In the genomic region with DNA sequence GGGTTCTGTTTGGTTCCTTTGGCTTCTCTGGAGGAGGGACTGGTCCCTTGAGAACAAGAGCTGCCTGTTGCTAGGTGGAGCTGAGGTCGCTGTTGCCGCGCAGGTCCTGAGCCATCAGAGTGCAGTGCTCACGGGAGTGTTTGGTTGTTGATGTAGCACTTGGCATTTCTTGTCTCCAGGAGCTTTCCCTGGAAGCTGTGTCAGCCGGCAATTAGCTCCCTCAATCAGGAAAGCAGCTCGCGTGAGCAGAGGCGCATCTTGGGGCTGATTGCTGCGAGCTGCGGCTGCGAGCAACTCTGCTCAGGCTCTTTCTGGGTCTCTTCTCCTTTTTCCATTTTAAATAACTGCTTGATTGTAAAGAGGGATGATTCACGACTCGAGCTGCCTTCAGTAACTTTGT, we compare ENCODE assay signal across 12 mouse cellular contexts.
A peak's percentile ranks its signal among the peaks of the same experiment; 100 is the strongest.
DNase-seq lines count a peak whose midpoint lies in the region; ATAC-seq lines count a peak whose summit lies in the region.
"Had no signal": no experiment of that assay in that cellular context is flagged by ENCODE, and none has a peak within 500 bp of the region (broad histone marks: within the 10 kb centered on the region; RNA-seq: fewer than 3 reads in every experiment).

No protein-coding gene starts in this region.

- ATAC-seq in frontal cortex, adult (ENCODE audit: low TSS enrichment) = peak; percentile 55
- 0 out of 2 replicates have a peak, but pooled peaks have one; percentile 32 for ATAC-seq in forebrain, embryonic 15.5 days (replicated peaks)
- no peak for ATAC-seq in midbrain, embryonic 16.5 days
- no peak for ATAC-seq in CD4-positive, CD25-positive, alpha-beta regulatory T cell, adult 4 months
- ATAC-seq: Patski had no signal

- H3K4me3 ChIP-seq in forebrain, embryonic 15.5 days = no peak overlapping the region
- H3K4me3 ChIP-seq in midbrain, embryonic 16.5 days (ENCODE audit: low read depth, low read length) = no peak overlapping the region
- H3K4me3 ChIP-seq: gastrocnemius, adult 2 months; heart, embryonic 15.5 days had no signal

- no peaks in the 10 kb centered on the region for H3K36me3 ChIP-seq in forebrain, embryonic 15.5 days
- H3K36me3 ChIP-seq in midbrain, embryonic 16.5 days (ENCODE audit: control insufficient read depth, insufficient read depth, low read length) = no peaks in the 10 kb centered on the region
- H3K36me3 ChIP-seq: heart, embryonic 15.5 days had no signal

- peak overlapping the region; percentile 74 for H3K27ac ChIP-seq in forebrain, embryonic 15.5 days (replicated peaks)
- H3K27ac ChIP-seq in midbrain, embryonic 16.5 days (ENCODE audit: low read length) = 0 out of 2 replicates have a peak overlapping the region, but pooled peaks have one; percentile 3
- H3K27ac ChIP-seq: gastrocnemius, adult 2 months; heart, embryonic 15.5 days had no signal

- DNase-seq in frontal cortex, postnatal 14 days (ENCODE audit: low spot score in 2 of 2) = no peak
- DNase-seq in MN1 (ENCODE audit: low spot score) = peak; percentile 53
- no peak for DNase-seq in urinary bladder, postnatal 4 days (ENCODE audit: low spot score in 2 of 2)
- DNase-seq in heart, adult 9 months (ENCODE audit: low spot score in 2 of 2) = no peak
- DNase-seq: gastrocnemius, adult 2 months had no signal

- WGBS in forebrain, embryonic 15.5 days = 2% methylated on average over 13 of the region's 13 CpGs
- WGBS in midbrain, embryonic 16.5 days = 1% methylated on average over 13 of the region's 13 CpGs

- peak overlapping the region; percentile 23 for H3K4me2 ChIP-seq in forebrain, embryonic 15.5 days (replicated peaks)
- peak overlapping the region; percentile 30 for H3K4me2 ChIP-seq in midbrain, embryonic 16.5 days (ENCODE audit: low read length)
- H3K4me2 ChIP-seq: heart, embryonic 15.5 days; liver, embryonic 11.5 days had no signal

- no peak overlapping the region for H3K9ac ChIP-seq in forebrain, embryonic 15.5 days (replicated peaks)
- 0 out of 2 replicates have a peak overlapping the region, but pooled peaks have one; percentile 15 for H3K9ac ChIP-seq in midbrain, embryonic 16.5 days (ENCODE audit: low read depth, low read length)
- H3K9ac ChIP-seq: heart, embryonic 15.5 days had no signal

- peaks cover 23% of the 10 kb centered on the region for H3K4me1 ChIP-seq in forebrain, embryonic 15.5 days
- H3K4me1 ChIP-seq in midbrain, embryonic 16.5 days (ENCODE audit: control insufficient read depth, insufficient read depth, low read length) = peaks cover 8% of the 10 kb centered on the region; the same call in 1 of the 2 replicates
- H3K4me1 ChIP-seq: heart, embryonic 15.5 days had no signal

- H3K27me3 ChIP-seq in forebrain, embryonic 15.5 days = peaks cover 3% of the 10 kb centered on the region; the same call in 1 of the 2 replicates
- H3K27me3 ChIP-seq in midbrain, embryonic 16.5 days (ENCODE audit: control insufficient read depth, insufficient read depth, low read depth, low read length) = peaks cover 4% of the 10 kb centered on the region; the same call in 1 of the 2 replicates

- H3K9me3 ChIP-seq in forebrain, embryonic 15.5 days = no peaks in the 10 kb centered on the region
- no peaks in the 10 kb centered on the region for H3K9me3 ChIP-seq in midbrain, embryonic 16.5 days (replicated peaks; ENCODE audit: control insufficient read depth, low read length, poor library complexity, severe bottlenecking)
- H3K9me3 ChIP-seq: heart, embryonic 15.5 days had no signal

Comparison
In these comparisons a context has a peak if more than half of its experiments do, and no peak if none do; other contexts are left out.
1. ATAC-seq: peak in frontal cortex, adult (single experiment) and forebrain, embryonic 15.5 days (single experiment); none in midbrain, embryonic 16.5 days (single experiment) and CD4-positive, CD25-positive, alpha-beta regulatory T cell, adult 4 months (single experiment).